Mouse (Mus musculus) forebrain, postnatal 0 days (tissue): ENCODE measurements at regions not wholly inside any gene's neighbourhood (a gene's known extent, or its start where the extent isn't known, plus 50 kb on each side); places are given as distances from the start of the nearest gene placed in this dataset.

Source experiments
- ATAC-seq: fragments of 200-750 bp; cut with Nextera tagmentation; 2 replicates; pipeline ENCODE4 v1.8.0; 2017; ENCODE audit warnings: mild to moderate bottlenecking, moderate library complexity
- DNase-seq: peaks from one replicate; pipeline ENCODE4 v3.0.0-alpha.2; 2015
- H3K27ac ChIP-seq: fragments of 300-500 bp; sonication (generic); 2 replicates; pipeline ENCODE4 v1.5.1; 2014; ENCODE audit warnings: low read depth, mild to moderate bottlenecking, antibody characterized with exemption, low read length, moderate library complexity, mixed read lengths
- H3K27me3 ChIP-seq: fragments of 300-500 bp; sonication (generic); 2 replicates; pipeline ENCODE4 v1.6.1; 2014; ENCODE audit warnings: mild to moderate bottlenecking, low read length, mixed read lengths; ENCODE audit not compliant: insufficient read depth
- H3K36me3 ChIP-seq: fragments of 300-500 bp; sonication (generic); 2 replicates; pipeline ENCODE4 v1.6.1; 2014; ENCODE audit warnings: mild to moderate bottlenecking, moderate library complexity; ENCODE audit not compliant: insufficient read depth
- H3K4me1 ChIP-seq: fragments of 300-500 bp; sonication (generic); 2 replicates; pipeline ENCODE4 v1.6.1; 2014; ENCODE audit warnings: antibody characterized with exemption; ENCODE audit not compliant: insufficient read depth
- H3K4me2 ChIP-seq: fragments of 300-500 bp; sonication (generic); 2 replicates; pipeline ENCODE4 v1.6.1; 2014; ENCODE audit warnings: low read depth, mild to moderate bottlenecking, moderate library complexity
- H3K4me3 ChIP-seq: fragments of 300-500 bp; sonication (generic); 2 replicates; pipeline ENCODE4 v1.5.1; 2014; ENCODE audit warnings: low read depth, low read length, mixed read lengths
- H3K9ac ChIP-seq: fragments of 300-500 bp; sonication (generic); 2 replicates; pipeline ENCODE4 v1.6.1; 2014; ENCODE audit warnings: mild to moderate bottlenecking
- H3K9me3 ChIP-seq: fragments of 300-500 bp; sonication (generic); 2 replicates; pipeline ENCODE4 v1.6.1; 2016; ENCODE audit warnings: low read length
- CTCF ChIP-seq: sonication (generic); IDR thresholded peaks from 2 replicates; pipeline ENCODE4 v1.5.1; 2016; ENCODE audit warnings: antibody characterized with exemption, control low read depth, low read depth
- WGBS: fragments of 180-500 bp; shearing (Covaris S2); extraction: QIAGEN DNeasy Blood & Tissue Kit; methylation state at CpG from one replicate; pipeline ENCODE4 v1.1.7; 2014; 5-methylcytosine and 5-hydroxymethylcytosine counted together

- no peak overlapping the region for H3K4me3 ChIP-seq
- ATAC-seq (no peak), DNase-seq (no peak)
- no peak for TF ChIP-seq CTCF
- no peaks in the 10 kb centered on the region for H3K36me3 ChIP-seq
- no peak overlapping the region for H3K9ac ChIP-seq
- 13% methylated on average over 4 of the region's 4 CpGs for WGBS
- no peaks in the 10 kb centered on the region for H3K27me3 ChIP-seq
- H3K4me2 ChIP-seq: no peak overlapping the region
- no peak overlapping the region for H3K27ac ChIP-seq
- H3K4me1 ChIP-seq: no peaks in the 10 kb centered on the region
- H3K9me3 ChIP-seq: no peaks in the 10 kb centered on the region
Measured at GRCm38 (mm10) chr5:97200655-97201054, 89.3 kb upstream of the Paqr3 start.

GRCm38 (mm10) chr5:97195281-97195660, 83.9 kb upstream of the Paqr3 start:
- H3K9ac ChIP-seq: no peak overlapping the region
- no peaks in the 10 kb centered on the region for H3K27me3 ChIP-seq
- ATAC-seq (peak; percentile 78), DNase-seq (peak; percentile 62)
- H3K9me3 ChIP-seq: no peaks in the 10 kb centered on the region
- no peak overlapping the region for H3K4me3 ChIP-seq
- no peak for TF ChIP-seq CTCF
- 20% methylated on average over 10 of the region's 10 CpGs for WGBS
- H3K4me2 ChIP-seq: no peak overlapping the region
- H3K27ac ChIP-seq: no peak overlapping the region; the same call in 1 of the 2 replicates
- no peaks in the 10 kb centered on the region for H3K36me3 ChIP-seq
- H3K4me1 ChIP-seq: 0 out of 2 replicates have a peak, but pooled peaks cover 6% of the 10 kb centered on the region

- Histone ChIP-seq H3K27me3 (no peaks in the 10 kb centered on the region), H3K27ac (no peak overlapping the region), H3K36me3 (no peaks in the 10 kb centered on the region), H3K4me1 (0 out of 2 replicates have a peak, but pooled peaks cover 6% of the 10 kb centered on the region), H3K9me3 (no peaks in the 10 kb centered on the region), H3K4me2 (no peak overlapping the region), H3K4me3 (no peak overlapping the region), H3K9ac (no peak overlapping the region)
- 38% methylated on average over 11 of the region's 11 CpGs for WGBS
- ATAC-seq (no peak), DNase-seq (no peak)
- TF ChIP-seq CTCF: no peak
Measured at GRCm38 (mm10) chr5:97194656-97195280, 83.4 kb upstream of the Paqr3 start.

- TF ChIP-seq CTCF: no peak
- Histone ChIP-seq H3K27me3 (no peaks in the 10 kb centered on the region), H3K4me1 (0 out of 2 replicates have a peak, but pooled peaks cover 6% of the 10 kb centered on the region), H3K4me2 (peak overlapping the region; percentile 8; the same call in 1 of the 2 replicates), H3K9ac (no peak overlapping the region), H3K27ac (no peak overlapping the region), H3K36me3 (no peaks in the 10 kb centered on the region), H3K4me3 (no peak overlapping the region), H3K9me3 (no peaks in the 10 kb centered on the region)
- 41% methylated on average over 13 of the region's 13 CpGs for WGBS
- ATAC-seq (peak; percentile 34), DNase-seq (peak; percentile 62)
Measured at GRCm38 (mm10) chr5:97192656-97193055, 81.3 kb upstream of the Paqr3 start.

GRCm38 (mm10) chr5:97190695-97191094, 79.3 kb upstream of the Paqr3 start:
- no peak for ATAC-seq
- Histone ChIP-seq H3K9ac (no peak overlapping the region), H3K4me1 (0 out of 2 replicates have a peak, but pooled peaks cover 6% of the 10 kb centered on the region), H3K4me2 (no peak overlapping the region), H3K27ac (no peak overlapping the region), H3K36me3 (no peaks in the 10 kb centered on the region), H3K4me3 (no peak overlapping the region), H3K9me3 (no peaks in the 10 kb centered on the region), H3K27me3 (no peaks in the 10 kb centered on the region)
- DNase-seq: no peak
- no peak for TF ChIP-seq CTCF
- WGBS: 40% methylated on average over 3 of the region's 3 CpGs

- ATAC-seq (no peak), DNase-seq (no peak)
- Histone ChIP-seq H3K36me3 (no peaks in the 10 kb centered on the region), H3K9me3 (no peaks in the 10 kb centered on the region), H3K9ac (no peak overlapping the region), H3K27ac (no peak overlapping the region), H3K4me1 (no peaks in the 10 kb centered on the region), H3K4me2 (no peak overlapping the region), H3K27me3 (no peaks in the 10 kb centered on the region), H3K4me3 (no peak overlapping the region)
- WGBS: 72% methylated on average over 9 of the region's 9 CpGs
- no peak for TF ChIP-seq CTCF
Measured at GRCm38 (mm10) chr5:97184512-97184911, 73.1 kb upstream of the Paqr3 start.

GRCm38 (mm10) chr5:97181249-97181648, 69.9 kb upstream of the Paqr3 start:
- Histone ChIP-seq H3K27me3 (no peaks in the 10 kb centered on the region), H3K9me3 (no peaks in the 10 kb centered on the region), H3K9ac (no peak overlapping the region), H3K36me3 (no peaks in the 10 kb centered on the region), H3K4me1 (no peaks in the 10 kb centered on the region), H3K4me3 (no peak overlapping the region), H3K4me2 (no peak overlapping the region), H3K27ac (no peak overlapping the region)
- no peak for DNase-seq
- TF ChIP-seq CTCF: no peak
- ATAC-seq: no peak
- WGBS: 27% methylated on average over 1 of the region's 1 CpGs
